Mouse (Mus musculus) MEL (cell line): ENCODE measurements around the gene Igsf8.

Source experiments
- CTCF ChIP-seq, 3 experiments: IDR thresholded peaks in 2 of 3; conservative IDR thresholded peaks in 1 of 3; 2 replicates each; pipeline ENCODE4 v1.5.1; 2011 to 2012; ENCODE audit warnings: low read length in 3 of 3, low read depth in 2 of 3, mild to moderate bottlenecking in 2 of 3, improper control_type of control experiment in 1 of 3, inconsistent platforms in 1 of 3, mixed read lengths in 1 of 3, moderate library complexity in 1 of 3; ENCODE audit not compliant: control insufficient read depth in 1 of 3, insufficient read depth in 1 of 3, poor library complexity in 1 of 3, severe bottlenecking in 1 of 3
- KAT2A ChIP-seq: conservative IDR thresholded peaks from 2 replicates; pipeline ENCODE4 v1.6.1; 2012; ENCODE audit warnings: low read depth, low read length, improper control_type of control experiment, inconsistent platforms
- POLR2A ChIP-seq, 2 experiments: IDR thresholded peaks; 2 replicates each; pipeline ENCODE4 v1.6.1; 2011 to 2012; ENCODE audit warnings: low read length in 2 of 2, mild to moderate bottlenecking in 2 of 2, control low read depth in 1 of 2, improper control_type of control experiment in 1 of 2, low read depth in 1 of 2, moderate library complexity in 1 of 2; ENCODE audit not compliant: control insufficient read depth in 1 of 2, insufficient read depth in 1 of 2, poor library complexity in 1 of 2
- UBTF ChIP-seq: IDR thresholded peaks from 2 replicates; pipeline ENCODE4 v1.6.1; 2012; ENCODE audit warnings: low read depth, mild to moderate bottlenecking, inconsistent platforms, low read length, improper control_type of control experiment, moderate library complexity, borderline replicate concordance; ENCODE audit not compliant: insufficient read depth
- USF1 ChIP-seq: IDR thresholded peaks from 2 replicates; pipeline ENCODE4 v1.6.1; 2014; ENCODE audit warnings: low read depth, mild to moderate bottlenecking, inconsistent platforms, low read length, improper control_type of control experiment, moderate library complexity
- ZKSCAN1 ChIP-seq: IDR thresholded peaks from 2 replicates; pipeline ENCODE4 v1.6.1; 2012; ENCODE audit warnings: low read depth, mild to moderate bottlenecking, inconsistent platforms, low read length, improper control_type of control experiment, moderate library complexity

GRCm38 (mm10) chr1:172218164-172218910 lies 43.1 kb upstream of the Igsf8 start:
- TF ChIP-seq USF1 (no peak), POLR2A (IDR thresholded peaks at IDR 0.05; ENCODE audit: control insufficient read depth in 1 of 2, insufficient read depth in 1 of 2, low read depth in 1 of 2, low read length in 2 of 2, poor library complexity in 1 of 2) (no peak), CTCF (IDR thresholded peaks at IDR 0.05 in 2 of 3, conservative IDR thresholded peaks at IDR 0.05 in 1 of 3; ENCODE audit: control insufficient read depth in 1 of 3, insufficient read depth in 1 of 3, low read depth in 2 of 3, low read length in 3 of 3, poor library complexity in 1 of 3, severe bottlenecking in 1 of 3) (no peak), ZKSCAN1 (no peak), UBTF (no peak), KAT2A (no peak)
